ENCODE assay signal across 23 mouse cellular contexts in the genomic region with DNA sequence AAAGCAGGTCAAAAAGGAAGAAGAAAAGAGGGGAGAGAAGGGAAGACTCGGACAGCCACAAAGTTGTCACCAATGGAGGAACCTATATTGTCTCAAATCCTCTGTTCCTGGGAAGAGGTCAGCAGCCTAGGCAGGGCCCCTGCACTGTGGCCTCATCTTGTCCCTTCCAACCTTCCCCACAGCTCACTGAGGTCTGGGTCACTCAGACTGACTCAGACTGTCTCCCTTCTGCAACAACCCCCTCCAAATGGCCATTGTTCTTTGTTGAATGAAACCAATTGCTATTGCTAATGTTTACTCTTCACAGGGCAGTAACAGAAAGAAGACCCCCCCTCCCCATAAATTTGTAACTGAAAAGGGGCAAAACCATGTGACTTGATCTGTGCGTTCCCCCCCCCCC. TPM values are rescaled to one million over a fixed set of nuclear protein-coding genes. Genes with fewer than 3 reads are reported as not detected.
DNase-seq lines count a peak whose midpoint lies in the region; ATAC-seq lines count a peak whose summit lies in the region.
"Had no signal": no experiment of that assay in that cellular context is flagged by ENCODE, and none has a peak within 500 bp of the region (broad histone marks: within the 10 kb centered on the region; RNA-seq: fewer than 3 reads in every experiment).

No protein-coding gene starts in this region.

- H3K9me3 ChIP-seq in forebrain, embryonic 12.5 days = no peaks in the 10 kb centered on the region
- H3K9me3 ChIP-seq in forebrain, embryonic 15.5 days = no peaks in the 10 kb centered on the region
- no peaks in the 10 kb centered on the region for H3K9me3 ChIP-seq in megakaryocyte, embryonic 14.5 days
- H3K9me3 ChIP-seq: embryonic facial prominence, embryonic 15.5 days; forebrain, embryonic 13.5 days; limb, embryonic 10.5 days had no signal

- H3K36me3 ChIP-seq in forebrain, embryonic 12.5 days (replicated peaks) = no peaks in the 10 kb centered on the region
- H3K36me3 ChIP-seq in forebrain, embryonic 15.5 days = no peaks in the 10 kb centered on the region
- no peaks in the 10 kb centered on the region for H3K36me3 ChIP-seq in megakaryocyte, embryonic 14.5 days (replicated peaks; ENCODE audit: low read length)
- H3K36me3 ChIP-seq: embryonic facial prominence, embryonic 15.5 days; limb, embryonic 10.5 days had no signal

- no peak for ATAC-seq in forebrain, embryonic 12.5 days (ENCODE audit: low FRiP score)
- ATAC-seq in forebrain, embryonic 15.5 days (replicated peaks) = no peak
- ATAC-seq in megakaryocyte, adult 5-6 weeks (ENCODE audit: poor library complexity, severe bottlenecking) = no peak
- ATAC-seq: forebrain, embryonic 13.5 days; hindbrain, postnatal 0 days had no signal

- DNase-seq in 3T3-L1 (ENCODE audit: low read depth, low spot score) = peak; percentile 17
- peak; percentile 38 for DNase-seq in ES-CJ7 (ENCODE audit: low read depth, low spot score)
- DNase-seq in left cerebral cortex, postnatal 36 days (ENCODE audit: low spot score in 2 of 2) = no peak
- DNase-seq in layer of hippocampus, adult 9-10 months (ENCODE audit: low spot score) = no peak
- DNase-seq: adrenal gland, adult 2 months; cerebellum, adult 11 months; cerebellum, postnatal 36 days; gastrocnemius, postnatal 36 days; kidney, adult 18-20 months; lung, postnatal 4 days; spleen, adult 18-20 months; thymus, postnatal 14 days had no signal

- H3K9ac ChIP-seq in forebrain, embryonic 12.5 days = no peak overlapping the region; the same call in 1 of the 2 replicates
- no peak overlapping the region for H3K9ac ChIP-seq in forebrain, embryonic 15.5 days (replicated peaks)
- H3K9ac ChIP-seq: embryonic facial prominence, embryonic 15.5 days; forebrain, embryonic 13.5 days; lung, embryonic 14.5 days had no signal

- no peak overlapping the region for H3K4me3 ChIP-seq in forebrain, embryonic 12.5 days (replicated peaks)
- H3K4me3 ChIP-seq in forebrain, embryonic 15.5 days = no peak overlapping the region
- peak overlapping the region; percentile 30 for H3K4me3 ChIP-seq in megakaryocyte, embryonic 14.5 days (replicated peaks)
- H3K4me3 ChIP-seq: embryonic facial prominence, embryonic 15.5 days; forebrain, embryonic 13.5 days; layer of hippocampus, adult 2 months; limb, embryonic 10.5 days had no signal

- H3K4me1 ChIP-seq in forebrain, embryonic 12.5 days = peaks cover 43% of the 10 kb centered on the region
- H3K4me1 ChIP-seq in forebrain, embryonic 15.5 days = peaks cover 20% of the 10 kb centered on the region
- peaks cover 84% of the 10 kb centered on the region for H3K4me1 ChIP-seq in megakaryocyte, embryonic 14.5 days

- 0 out of 2 replicates have a peak, but pooled peaks cover 4% of the 10 kb centered on the region for H3K27me3 ChIP-seq in forebrain, embryonic 12.5 days
- H3K27me3 ChIP-seq in forebrain, embryonic 15.5 days = no peaks in the 10 kb centered on the region
- H3K27me3 ChIP-seq in megakaryocyte, embryonic 14.5 days (replicated peaks) = no peaks in the 10 kb centered on the region
- H3K27me3 ChIP-seq: embryonic facial prominence, embryonic 15.5 days; forebrain, embryonic 13.5 days had no signal

- 0 out of 2 replicates have a peak overlapping the region, but pooled peaks have one; percentile 5 for H3K27ac ChIP-seq in forebrain, embryonic 12.5 days
- no peak overlapping the region for H3K27ac ChIP-seq in forebrain, embryonic 15.5 days (replicated peaks)
- H3K27ac ChIP-seq: embryonic facial prominence, embryonic 15.5 days; forebrain, embryonic 13.5 days; hindbrain, postnatal 0 days; limb, embryonic 10.5 days had no signal

- no peak overlapping the region for H3K4me2 ChIP-seq in forebrain, embryonic 12.5 days
- H3K4me2 ChIP-seq in forebrain, embryonic 15.5 days (replicated peaks) = no peak overlapping the region
- H3K4me2 ChIP-seq: embryonic facial prominence, embryonic 15.5 days; forebrain, embryonic 13.5 days; liver, embryonic 11.5 days; lung, embryonic 14.5 days had no signal

- intact Hi-C loops in left cerebral cortex, postnatal 36 days (cut with DNase I) = loop anchor here (5.0 to 10.0 kb wide), 5 partner anchors 47 to 232 kb away; no protein-coding TSS in a partner anchor

- 19% methylated on average over 2 of the region's 2 CpGs for WGBS in forebrain, embryonic 12.5 days
- 44% methylated on average over 2 of the region's 2 CpGs for WGBS in forebrain, embryonic 15.5 days

RNA-seq across cellular contexts. Expression of a gene that starts 2.2 kb away (rescaled TPM):
- 36.6 and 39.9 TPM in 2 replicates for polyA plus RNA-seq in forebrain, embryonic 12.5 days (2016; fragmentation: Nextera tagmentation; extraction: Ambion mirVana)
- 33.7 and 34.0 TPM in 2 replicates for polyA plus RNA-seq in forebrain, embryonic 15.5 days (2015; fragmentation: Nextera tagmentation; extraction: Ambion mirVana)
- polyA plus RNA-seq in megakaryocyte, embryonic 14.5 days (2012; ENCODE audit: insufficient read depth, low replicate concordance) = 8.3 and 10.8 TPM in 2 replicates
- 3.5 and 6.1 TPM in 2 replicates for total RNA-seq in megakaryocyte, adult 5-6 weeks (2015)
- 2.7 and 2.8 TPM in 2 replicates for total RNA-seq in megakaryocyte, adult 5-6 weeks (2017)
- total RNA-seq in left cerebral cortex, postnatal 36 days (2021) = 100 to 1,000 TPM; 191 to 230 TPM

Comparison
In these comparisons a context has a peak if more than half of its experiments do, and no peak if none do; other contexts are left out.
1. DNase-seq: peak in 3T3-L1 (single experiment) and ES-CJ7 (single experiment); none in left cerebral cortex, postnatal 36 days (0 of 2) and layer of hippocampus, adult 9-10 months (single experiment).